Mouse (Mus musculus): ENCODE data around the gene Ninj1. TPM values are rescaled to one million over a fixed set of nuclear protein-coding genes. Genes with fewer than 3 reads are reported as not detected.
A peak's percentile ranks its signal among the peaks of the same experiment; 100 is the strongest.

Gene Ninj1
- polyA plus RNA-seq, 1 experiment = 124 TPM

- TF ChIP-seq MYOD1 (IDR thresholded peaks at IDR 0.05; ENCODE audit: control insufficient read depth in 1 of 3, insufficient read length in 2 of 3, low read depth in 2 of 3) (peak in 1 of 3 experiments; percentile 19), POLR2AphosphoS2 (IDR thresholded peaks at IDR 0.05; ENCODE audit: insufficient read length, low read depth) (no peak)
Measured at GRCm38 (mm10) chr13:49190876-49191672, 3.8 kb downstream of the Ninj1 start.

DNA sequence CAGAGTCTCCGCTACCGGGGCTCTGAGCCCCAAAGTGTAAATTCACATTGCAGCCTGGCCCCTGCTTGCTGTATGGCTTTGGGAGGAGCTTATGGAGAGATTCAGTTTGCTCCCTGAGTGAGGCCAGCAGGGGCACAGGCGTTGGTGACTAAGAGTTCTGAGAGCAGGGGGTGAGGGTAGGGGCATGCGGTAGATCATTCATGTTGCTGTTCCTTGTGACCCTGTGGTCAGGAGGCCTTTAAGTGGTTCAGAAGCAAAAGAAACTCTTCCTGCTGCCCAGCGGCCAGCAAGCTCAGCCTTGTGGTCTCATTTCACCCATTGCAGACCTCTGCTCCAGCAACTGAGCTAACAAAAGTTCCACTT lies 4.4 kb downstream of the Ninj1 start:
- Histone ChIP-seq H3K4me2 (ENCODE audit: low read depth) (peak overlapping the region; percentile 77), H3ac (ENCODE audit: control insufficient read depth, insufficient read length) (no peak overlapping the region), H3K4me3 (no peak overlapping the region)

More at GRCm38 (mm10) chr13:49190876-49191672, 3.8 kb downstream of the Ninj1 start:
- H3ac ChIP-seq (ENCODE audit: control insufficient read depth, insufficient read length) = no peak overlapping the region
- no peak overlapping the region for H3K4me3 ChIP-seq
- H3K4me2 ChIP-seq (ENCODE audit: low read depth) = peak overlapping the region; percentile 77
- H3K79me2 ChIP-seq (ENCODE audit: control insufficient read depth, insufficient read depth) = no peaks in the 10 kb centered on the region
- H3K27me3 ChIP-seq (ENCODE audit: control insufficient read depth, insufficient read depth, insufficient read length) = no peaks in the 10 kb centered on the region
- H3K36me3 ChIP-seq (ENCODE audit: control insufficient read depth, insufficient read depth) = no peaks in the 10 kb centered on the region

GRCm38 (mm10) chr13:49192156-49192855 lies 5.0 kb downstream of the Ninj1 start:
- Histone ChIP-seq H3ac (ENCODE audit: control insufficient read depth, insufficient read length) (no peak overlapping the region), H3K36me3 (ENCODE audit: control insufficient read depth, insufficient read depth) (peaks cover 6% of the 10 kb centered on the region), H3K79me2 (ENCODE audit: control insufficient read depth, insufficient read depth) (no peaks in the 10 kb centered on the region), H3K4me3 (no peak overlapping the region), H3K4me2 (ENCODE audit: low read depth) (no peak overlapping the region), H3K27me3 (ENCODE audit: control insufficient read depth, insufficient read depth, insufficient read length) (no peaks in the 10 kb centered on the region)
- TF ChIP-seq MYOD1 (IDR thresholded peaks at IDR 0.05; ENCODE audit: control insufficient read depth in 1 of 3, insufficient read length in 2 of 3, low read depth in 2 of 3) (no peak), TCF12 (IDR thresholded peaks at IDR 0.05; ENCODE audit: insufficient read depth, poor library complexity, severe bottlenecking) (no peak), SRF (IDR thresholded peaks at IDR 0.05; ENCODE audit: control insufficient read depth, insufficient read length, low read depth) (no peak), MYOG (IDR thresholded peaks at IDR 0.05; ENCODE audit: control insufficient read depth in 1 of 3, insufficient read depth in 1 of 3, insufficient read length in 2 of 3, low read depth in 2 of 3) (no peak), CEBPB (IDR thresholded peaks at IDR 0.05; ENCODE audit: insufficient read depth, poor library complexity, severe bottlenecking) (no peak), E2F4 (IDR thresholded peaks at IDR 0.05; ENCODE audit: insufficient read depth) (no peak), TCF3 (IDR thresholded peaks at IDR 0.05; ENCODE audit: insufficient read length, low read depth) (no peak), REST (IDR thresholded peaks at IDR 0.05; ENCODE audit: insufficient read depth, insufficient read length) (no peak), MAX (IDR thresholded peaks at IDR 0.05; ENCODE audit: low read depth) (no peak), USF1 (IDR thresholded peaks at IDR 0.05; ENCODE audit: low read depth) (no peak), POLR2A (IDR thresholded peaks at IDR 0.05; ENCODE audit: insufficient read length, low read depth) (no peak), POLR2AphosphoS2 (IDR thresholded peaks at IDR 0.05; ENCODE audit: insufficient read length, low read depth) (no peak)

More for the DNA sequence above, 4.4 kb downstream of the Ninj1 start:
- TF ChIP-seq POLR2A (IDR thresholded peaks at IDR 0.05; ENCODE audit: insufficient read length, low read depth) = no peak
- no peak for TF ChIP-seq TCF3 (IDR thresholded peaks at IDR 0.05; ENCODE audit: insufficient read length, low read depth)
- no peak for TF ChIP-seq MAX (IDR thresholded peaks at IDR 0.05; ENCODE audit: low read depth)
- TF ChIP-seq USF1 (IDR thresholded peaks at IDR 0.05; ENCODE audit: low read depth) = no peak
- no peak for TF ChIP-seq POLR2AphosphoS2 (IDR thresholded peaks at IDR 0.05; ENCODE audit: insufficient read length, low read depth)
- TF ChIP-seq E2F4 (IDR thresholded peaks at IDR 0.05; ENCODE audit: insufficient read depth) = no peak
- no peak for TF ChIP-seq MYOD1 (IDR thresholded peaks at IDR 0.05; ENCODE audit: control insufficient read depth in 1 of 3, insufficient read length in 2 of 3, low read depth in 2 of 3)
- Histone ChIP-seq H3K27me3 (ENCODE audit: control insufficient read depth, insufficient read depth, insufficient read length) (no peaks in the 10 kb centered on the region), H3K79me2 (ENCODE audit: control insufficient read depth, insufficient read depth) (no peaks in the 10 kb centered on the region), H3K36me3 (ENCODE audit: control insufficient read depth, insufficient read depth) (peaks cover 6% of the 10 kb centered on the region)

- peaks cover 6% of the 10 kb centered on the region for H3K36me3 ChIP-seq (ENCODE audit: control insufficient read depth, insufficient read depth)
- H3ac ChIP-seq (ENCODE audit: control insufficient read depth, insufficient read length) = no peak overlapping the region
- H3K27me3 ChIP-seq (ENCODE audit: control insufficient read depth, insufficient read depth, insufficient read length) = no peaks in the 10 kb centered on the region
- TF ChIP-seq POLR2AphosphoS2 (IDR thresholded peaks at IDR 0.05; ENCODE audit: insufficient read length, low read depth) (no peak), MYOG (IDR thresholded peaks at IDR 0.05; ENCODE audit: control insufficient read depth in 1 of 3, insufficient read depth in 1 of 3, insufficient read length in 2 of 3, low read depth in 2 of 3) (no peak), POLR2A (IDR thresholded peaks at IDR 0.05; ENCODE audit: insufficient read length, low read depth) (no peak), TCF3 (IDR thresholded peaks at IDR 0.05; ENCODE audit: insufficient read length, low read depth) (no peak), USF1 (IDR thresholded peaks at IDR 0.05; ENCODE audit: low read depth) (no peak), REST (IDR thresholded peaks at IDR 0.05; ENCODE audit: insufficient read depth, insufficient read length) (no peak), MYOD1 (IDR thresholded peaks at IDR 0.05; ENCODE audit: control insufficient read depth in 1 of 3, insufficient read length in 2 of 3, low read depth in 2 of 3) (no peak), TCF12 (IDR thresholded peaks at IDR 0.05; ENCODE audit: insufficient read depth, poor library complexity, severe bottlenecking) (no peak), CEBPB (IDR thresholded peaks at IDR 0.05; ENCODE audit: insufficient read depth, poor library complexity, severe bottlenecking) (no peak)
- no peak overlapping the region for H3K4me2 ChIP-seq (ENCODE audit: low read depth)
- H3K4me3 ChIP-seq = no peak overlapping the region
- no peaks in the 10 kb centered on the region for H3K79me2 ChIP-seq (ENCODE audit: control insufficient read depth, insufficient read depth)
Measured at GRCm38 (mm10) chr13:49193650-49194049, 6.4 kb downstream of the Ninj1 start.

GRCm38 (mm10) chr13:49194811-49195210 lies 7.5 kb downstream of the Ninj1 start:
- TF ChIP-seq TCF12 (IDR thresholded peaks at IDR 0.05; ENCODE audit: insufficient read depth, poor library complexity, severe bottlenecking) (no peak), POLR2AphosphoS2 (IDR thresholded peaks at IDR 0.05; ENCODE audit: insufficient read length, low read depth) (no peak), POLR2A (IDR thresholded peaks at IDR 0.05; ENCODE audit: insufficient read length, low read depth) (no peak), SRF (IDR thresholded peaks at IDR 0.05; ENCODE audit: control insufficient read depth, insufficient read length, low read depth) (no peak), TCF3 (IDR thresholded peaks at IDR 0.05; ENCODE audit: insufficient read length, low read depth) (no peak), MYOD1 (IDR thresholded peaks at IDR 0.05; ENCODE audit: control insufficient read depth in 1 of 3, insufficient read length in 2 of 3, low read depth in 2 of 3) (no peak), MAX (IDR thresholded peaks at IDR 0.05; ENCODE audit: low read depth) (no peak), MYOG (IDR thresholded peaks at IDR 0.05; ENCODE audit: control insufficient read depth in 1 of 3, insufficient read depth in 1 of 3, insufficient read length in 2 of 3, low read depth in 2 of 3) (no peak), REST (IDR thresholded peaks at IDR 0.05; ENCODE audit: insufficient read depth, insufficient read length) (no peak), CEBPB (IDR thresholded peaks at IDR 0.05; ENCODE audit: insufficient read depth, poor library complexity, severe bottlenecking) (no peak), USF1 (IDR thresholded peaks at IDR 0.05; ENCODE audit: low read depth) (no peak), E2F4 (IDR thresholded peaks at IDR 0.05; ENCODE audit: insufficient read depth) (no peak)
- Histone ChIP-seq H3K79me2 (ENCODE audit: control insufficient read depth, insufficient read depth) (no peaks in the 10 kb centered on the region), H3ac (ENCODE audit: control insufficient read depth, insufficient read length) (no peak overlapping the region), H3K4me3 (no peak overlapping the region), H3K27me3 (ENCODE audit: control insufficient read depth, insufficient read depth, insufficient read length) (no peaks in the 10 kb centered on the region), H3K4me2 (ENCODE audit: low read depth) (no peak overlapping the region), H3K36me3 (ENCODE audit: control insufficient read depth, insufficient read depth) (peaks cover 6% of the 10 kb centered on the region)
